Mouse (Mus musculus): Measurements from ENCODE around the gene Dkk1.

DNA sequence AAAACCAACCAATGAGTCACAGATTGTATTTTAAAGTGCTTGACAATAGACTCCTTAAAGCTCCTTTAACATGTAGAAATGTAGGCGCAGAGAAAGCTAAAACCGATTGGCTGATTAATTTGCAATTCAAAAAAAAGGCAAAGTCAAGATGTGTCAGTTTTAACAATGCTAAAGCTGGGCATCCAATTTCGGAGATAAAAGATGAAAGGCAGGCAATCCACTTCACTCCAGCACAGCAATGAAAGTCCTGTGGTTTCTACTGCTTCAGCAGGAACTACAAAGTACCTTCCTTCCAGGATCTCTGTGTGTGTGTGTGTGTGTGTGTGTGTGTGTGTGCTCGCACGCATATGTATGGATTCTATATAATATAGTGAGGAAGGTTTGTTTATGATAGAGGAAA lies 44.0 kb downstream of the Dkk1 start:
- TF ChIP-seq POLR2A (IDR thresholded peaks at IDR 0.05; ENCODE audit: borderline replicate concordance, insufficient read depth, low read length) (no peak), CTCF (IDR thresholded peaks at IDR 0.05; ENCODE audit: borderline replicate concordance, insufficient read depth, low read depth, low read length) (no peak)
